Mouse (Mus musculus) C2C12 (cell line): ENCODE measurements around the gene Ing2.

ENCODE experiments used
- CEBPB ChIP-seq: IDR thresholded peaks from one replicate; pipeline ENCODE4 v1.6.1; 2011; ENCODE audit warnings: low read depth, mild to moderate bottlenecking, control low read depth, moderate library complexity
- CTCF ChIP-seq: IDR thresholded peaks from one replicate; pipeline ENCODE4 v1.5.1; 2011; ENCODE audit not compliant: control insufficient read depth, insufficient read depth, insufficient read length
- FOSL1 ChIP-seq: IDR thresholded peaks from one replicate; pipeline ENCODE4 v1.8.0; 2011; ENCODE audit warnings: mild to moderate bottlenecking, low read length; ENCODE audit not compliant: poor library complexity, insufficient read depth, severe bottlenecking
- MAX ChIP-seq: IDR thresholded peaks from one replicate; pipeline ENCODE4 v1.6.1; 2011; ENCODE audit warnings: mild to moderate bottlenecking, control low read depth
- MYOD1 ChIP-seq: IDR thresholded peaks from one replicate; pipeline ENCODE4 v1.6.1; 2011; ENCODE audit warnings: low read depth; ENCODE audit not compliant: control insufficient read depth, insufficient read length
- MYOG ChIP-seq: IDR thresholded peaks from one replicate; pipeline ENCODE4 v1.6.1; 2011; ENCODE audit not compliant: control insufficient read depth, insufficient read length; ENCODE audit errors: extremely low read depth
- USF1 ChIP-seq: IDR thresholded peaks from one replicate; pipeline ENCODE4 v1.6.1; 2011; ENCODE audit warnings: low read depth, mild to moderate bottlenecking, control low read depth, moderate library complexity

DNA sequence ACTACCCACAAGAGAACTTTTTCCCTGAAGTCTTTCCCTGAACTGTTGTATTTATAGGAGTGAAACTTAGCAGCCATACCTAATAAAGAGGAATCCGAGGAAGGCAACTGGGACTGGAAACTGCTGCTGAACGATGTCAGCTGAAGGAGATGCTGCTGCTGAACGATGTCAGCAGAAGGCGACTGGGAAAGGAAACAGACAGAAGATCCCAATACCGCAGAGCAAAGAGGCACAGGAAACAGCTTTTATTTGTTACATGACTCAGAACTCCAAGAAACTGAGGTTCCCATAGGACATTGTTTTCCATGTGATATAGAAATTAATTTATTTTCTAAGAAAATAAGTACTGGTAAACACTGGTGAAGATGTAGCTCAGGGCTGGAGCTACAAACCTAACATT, 9.1 kb upstream of the Ing2 start:
- no peak for TF ChIP-seq MAX
- TF ChIP-seq CEBPB, result no peak
- no peak for TF ChIP-seq CTCF
- TF ChIP-seq FOSL1, result no peak
- no peak for TF ChIP-seq USF1
- no peak for TF ChIP-seq MYOD1
- no peak for TF ChIP-seq MYOG
